Mouse (Mus musculus): ENCODE measurements around the gene Kif26a.

Kif26a gene

DNA sequence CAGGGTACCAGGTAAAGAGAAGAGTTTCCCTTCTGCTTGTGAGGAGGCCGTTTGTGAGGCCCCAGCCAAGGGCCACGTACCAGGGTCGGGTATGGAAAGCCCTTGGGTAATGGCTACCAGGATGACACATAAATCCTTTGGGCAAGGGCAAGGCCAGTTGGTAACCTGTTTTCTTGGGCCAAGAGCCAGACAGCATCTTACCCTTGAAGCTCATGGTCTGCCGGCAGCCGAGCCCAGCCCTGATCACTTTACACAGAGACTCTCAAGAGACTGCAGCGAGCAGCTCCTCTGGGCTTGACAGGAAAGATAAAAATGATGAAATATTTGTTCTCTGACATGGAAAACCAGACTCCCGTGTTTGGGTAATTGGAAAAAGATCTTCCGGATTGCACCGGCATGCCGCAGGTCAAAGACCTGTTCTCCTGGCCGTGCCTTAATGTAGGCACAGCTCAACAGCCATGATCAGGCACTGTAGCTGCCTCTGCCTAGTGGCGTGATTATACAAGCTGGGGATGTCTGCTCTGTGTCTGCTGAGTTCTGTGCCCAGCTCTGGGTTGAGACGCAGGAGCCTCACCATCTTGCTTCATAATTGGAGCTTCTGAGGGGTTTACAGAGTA, 77.8 kb downstream of the Kif26a start:
- no peak for DNase-seq

DNA sequence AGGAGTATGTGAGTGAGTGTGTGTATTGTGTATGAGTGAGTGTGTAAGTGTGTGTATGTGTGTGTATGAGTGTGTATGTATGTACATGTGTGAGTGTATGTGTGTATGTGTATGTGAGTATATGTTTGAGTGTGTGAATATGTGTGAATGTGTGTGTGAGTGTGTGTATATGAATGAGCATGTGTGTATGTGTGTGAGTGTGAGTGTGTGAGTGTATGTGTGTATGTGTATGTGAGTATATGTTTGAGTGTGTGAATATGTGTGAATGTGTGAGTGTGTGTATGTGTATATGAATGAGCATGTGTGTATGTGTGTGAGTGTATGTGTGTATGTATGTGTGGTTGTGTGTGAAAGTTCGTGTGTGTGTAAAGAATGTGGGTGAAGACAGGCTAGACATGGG, 80.2 kb downstream of the Kif26a start:
- DNase-seq = no peak

DNA sequence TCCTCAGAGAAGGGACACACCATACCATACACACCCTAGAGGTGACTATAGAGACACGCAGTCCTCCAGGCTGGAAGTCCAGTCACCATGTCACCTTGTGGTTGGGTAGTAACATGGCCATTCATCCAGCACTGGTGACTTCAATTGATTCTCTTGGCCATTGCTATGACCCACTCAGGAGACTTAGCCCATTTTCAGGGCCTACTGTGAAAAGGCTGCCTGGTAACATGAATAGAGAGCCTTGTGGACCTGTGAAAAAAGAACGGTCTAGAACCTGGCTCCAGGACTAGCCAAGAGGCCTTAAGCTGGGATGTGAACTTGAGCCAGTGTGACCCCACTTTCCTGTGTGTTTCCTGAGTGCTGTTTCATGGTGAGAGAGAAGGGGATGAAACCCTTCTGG, 80.6 kb downstream of the Kif26a start:
- DNase-seq = no peak

DNA sequence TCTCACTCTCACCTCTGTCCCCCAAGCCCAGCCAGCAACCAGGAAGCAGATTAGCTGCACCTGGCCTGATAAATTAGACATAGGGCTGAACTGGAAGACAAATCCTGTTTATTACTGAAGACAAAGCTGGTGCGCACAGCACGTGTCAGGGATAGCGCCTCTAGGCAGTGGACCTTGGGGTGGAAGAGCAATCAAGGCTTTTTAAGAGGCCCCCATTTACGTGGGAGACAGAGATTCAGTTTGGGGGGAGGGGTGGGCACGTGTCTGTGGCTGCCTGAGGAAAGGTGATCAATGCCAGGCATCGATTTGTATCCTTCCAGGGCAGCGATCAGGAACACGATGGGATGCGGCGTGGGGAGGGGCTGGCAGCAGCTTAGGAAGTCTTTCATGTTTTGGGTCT, 83.1 kb downstream of the Kif26a start:
- DNase-seq = no peak

DNA sequence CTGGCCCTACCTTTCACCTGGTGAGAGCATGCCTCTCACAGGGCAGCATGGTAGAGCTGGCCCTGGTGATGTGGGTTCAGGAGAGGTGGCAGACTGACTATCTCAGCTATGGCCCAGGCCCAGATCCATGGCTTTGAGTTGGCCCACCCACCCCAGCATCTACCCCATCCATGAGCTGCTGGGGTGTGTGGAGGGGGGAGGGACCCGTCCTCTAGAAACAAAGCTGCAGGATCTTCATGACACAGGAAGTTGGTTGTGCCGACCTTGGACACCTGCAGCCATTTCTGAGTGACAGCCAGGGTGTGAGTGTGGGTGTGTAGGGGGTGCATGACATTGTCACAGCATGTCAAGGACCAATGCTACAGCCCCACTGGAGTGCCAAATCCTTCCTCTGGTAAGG, 84.2 kb downstream of the Kif26a start:
- no peak for DNase-seq
